Mouse (Mus musculus) cerebellum, adult 2 months (tissue): ENCODE results near the gene Amacr.

Experiments
- CTCF ChIP-seq: fragments of 200-500 bp; IDR thresholded peaks from 2 replicates; pipeline ENCODE4 v1.5.1; 2011; ENCODE audit warnings: low read depth, mild to moderate bottlenecking, control low read depth, low read length, moderate library complexity, borderline replicate concordance; ENCODE audit not compliant: insufficient read depth
- POLR2A ChIP-seq: fragments of 200-500 bp; IDR thresholded peaks from 2 replicates; pipeline ENCODE4 v1.6.1; 2011; ENCODE audit warnings: low read length, control low read depth, borderline replicate concordance; ENCODE audit not compliant: insufficient read depth

DNA sequence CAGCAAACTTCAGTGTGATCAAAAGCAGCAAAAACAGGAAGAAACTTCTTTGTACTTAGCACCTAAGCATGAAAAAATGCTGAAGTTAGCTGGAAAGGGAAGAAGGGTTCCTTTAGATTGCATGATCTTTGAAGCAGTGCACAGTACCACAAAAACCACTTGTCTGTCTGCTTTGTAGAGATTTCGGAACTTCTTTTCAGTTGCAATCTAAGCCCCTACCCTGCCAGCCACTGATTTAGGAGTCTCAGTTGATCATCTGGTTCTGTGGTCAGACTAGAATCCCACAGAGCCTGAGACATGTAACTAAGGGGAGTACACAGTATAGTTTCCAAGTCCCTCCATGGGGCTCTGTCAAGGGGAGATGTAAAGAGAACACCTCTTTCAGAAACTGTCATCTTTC, 28.1 kb upstream of the Amacr start:
- TF ChIP-seq CTCF (no peak), POLR2A (no peak)
